Mouse (Mus musculus) lung, embryonic 15.5 days (tissue): ENCODE results near the gene Kif18b. TPM values are rescaled to one million over a fixed set of nuclear protein-coding genes. Genes with fewer than 3 reads are reported as not detected.

Source experiments
- ATAC-seq: fragments of 200-750 bp; cut with Nextera tagmentation; 2 replicates; pipeline ENCODE4 v1.8.0; 2017; ENCODE audit warnings: moderate number of reproducible peaks, borderline replicate concordance; ENCODE audit not compliant: low FRiP score, low TSS enrichment; ENCODE audit errors: extremely low read depth
- H3K27ac ChIP-seq: fragments of 300-500 bp; sonication (generic); 2 replicates; pipeline ENCODE4 v1.5.1; 2015; ENCODE audit warnings: moderate library complexity, mild to moderate bottlenecking, inconsistent platforms
- H3K27me3 ChIP-seq: fragments of 300-500 bp; sonication (generic); 2 replicates; pipeline ENCODE4 v1.6.1; 2015; ENCODE audit warnings: inconsistent platforms
- H3K36me3 ChIP-seq: fragments of 300-500 bp; sonication (generic); 2 replicates; pipeline ENCODE4 v1.6.1; 2015; ENCODE audit warnings: inconsistent platforms
- H3K4me1 ChIP-seq: fragments of 300-500 bp; sonication (generic); 2 replicates; pipeline ENCODE4 v1.6.1; 2015; ENCODE audit warnings: inconsistent platforms
- H3K4me2 ChIP-seq: fragments of 300-500 bp; sonication (generic); 2 replicates; pipeline ENCODE4 v1.6.1; 2015; ENCODE audit warnings: inconsistent platforms, mild to moderate bottlenecking, moderate library complexity
- H3K4me3 ChIP-seq: fragments of 300-500 bp; sonication (generic); 2 replicates; pipeline ENCODE4 v1.5.1; 2015; ENCODE audit warnings: mild to moderate bottlenecking, inconsistent platforms
- H3K9ac ChIP-seq: fragments of 300-500 bp; sonication (generic); 2 replicates; pipeline ENCODE4 v1.6.1; 2015; ENCODE audit warnings: inconsistent platforms
- H3K9me3 ChIP-seq: fragments of 300-500 bp; sonication (generic); 2 replicates; pipeline ENCODE4 v1.6.1; 2016; ENCODE audit warnings: inconsistent platforms
- WGBS: fragments of 180-500 bp; shearing (Covaris S2); methylation state at CpG from one replicate; pipeline ENCODE4 v1.1.7; 2015; 5-methylcytosine and 5-hydroxymethylcytosine counted together
- polyA plus RNA-seq: library from polyadenylated mRNA; unstranded; fragments of >200 nt; fragmentation: Nextera tagmentation; extraction: Ambion mirVana; gene quantifications from 2 replicates; pipeline ENCODE4 v1.2.1, GENCODE M21; 2015

Kif18b gene
- polyA plus RNA-seq, 1 experiment from 2014 or later: 15.2 TPM

GRCm38 (mm10) chr11:102874801-102875334, 50.1 kb downstream of the Kif18b start:
- Histone ChIP-seq H3K9me3 (no peaks in the 10 kb centered on the region), H3K36me3 (peaks cover 60% of the 10 kb centered on the region), H3K4me2 (no peak overlapping the region), H3K4me1 (peaks cover 7% of the 10 kb centered on the region), H3K27ac (no peak overlapping the region), H3K9ac (no peak overlapping the region), H3K4me3 (no peak overlapping the region), H3K27me3 (no peaks in the 10 kb centered on the region)
- no peak for ATAC-seq
- 89% methylated on average over 7 of the region's 7 CpGs for WGBS

GRCm38 (mm10) chr11:102864272-102864671, 60.7 kb downstream of the Kif18b start:
- Histone ChIP-seq H3K9me3 (no peaks in the 10 kb centered on the region), H3K9ac (no peak overlapping the region), H3K4me3 (no peak overlapping the region), H3K4me1 (no peaks in the 10 kb centered on the region), H3K4me2 (no peak overlapping the region), H3K36me3 (peaks cover 76% of the 10 kb centered on the region), H3K27ac (no peak overlapping the region), H3K27me3 (no peaks in the 10 kb centered on the region)
- WGBS: 28% methylated on average over 4 of the region's 4 CpGs
- no peak for ATAC-seq

DNA sequence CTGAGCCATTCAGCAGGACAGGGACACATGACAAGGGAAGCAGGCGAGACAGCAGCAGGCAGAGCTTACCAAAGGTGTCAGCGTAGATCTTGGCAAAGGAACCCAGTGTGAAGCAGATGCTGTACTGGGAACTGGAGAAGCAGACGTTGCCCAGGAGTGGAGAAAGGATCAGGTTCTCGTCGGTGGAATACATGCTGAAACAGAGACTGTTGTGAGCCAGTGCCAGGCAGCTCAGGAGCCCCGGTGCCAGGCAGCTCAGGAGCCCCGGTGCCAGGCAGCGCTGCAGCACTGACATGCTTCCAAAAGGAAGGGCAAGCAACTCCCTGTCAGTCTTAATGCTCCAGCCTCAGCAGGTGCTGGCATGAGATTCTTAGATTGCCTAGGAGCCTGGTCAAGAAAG, 65.0 kb downstream of the Kif18b start:
- Histone ChIP-seq H3K36me3 (peaks cover 74% of the 10 kb centered on the region), H3K27ac (no peak overlapping the region), H3K27me3 (no peaks in the 10 kb centered on the region), H3K9me3 (no peaks in the 10 kb centered on the region), H3K9ac (no peak overlapping the region), H3K4me1 (no peaks in the 10 kb centered on the region), H3K4me3 (no peak overlapping the region), H3K4me2 (no peak overlapping the region)
- WGBS: 90% methylated on average over 8 of the region's 8 CpGs
- ATAC-seq: no peak

DNA sequence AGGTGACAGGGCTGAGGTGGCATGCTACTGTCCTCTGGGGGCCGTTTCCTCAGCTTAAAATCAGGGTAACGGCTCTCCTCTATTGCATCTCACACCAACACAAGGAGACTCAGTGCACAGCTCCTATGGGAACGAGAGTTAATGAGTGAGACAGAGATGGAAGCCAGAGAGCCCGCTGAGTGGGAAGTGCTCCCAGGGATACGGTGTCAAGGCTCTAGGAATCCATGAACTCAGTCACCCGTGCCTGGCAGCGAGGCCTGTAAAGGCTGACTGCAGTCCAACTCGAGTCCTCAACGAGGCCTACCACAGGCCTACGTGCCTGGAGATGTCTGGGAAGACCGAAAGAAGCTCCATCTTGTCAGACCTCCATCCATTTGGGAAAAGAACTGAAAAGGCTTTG, 66.0 kb downstream of the Kif18b start:
- 96% methylated on average over 11 of the region's 11 CpGs for WGBS
- Histone ChIP-seq H3K27me3 (no peaks in the 10 kb centered on the region), H3K4me2 (no peak overlapping the region), H3K36me3 (peaks cover 81% of the 10 kb centered on the region), H3K9me3 (no peaks in the 10 kb centered on the region), H3K4me1 (no peaks in the 10 kb centered on the region), H3K27ac (no peak overlapping the region), H3K9ac (no peak overlapping the region), H3K4me3 (no peak overlapping the region)
- ATAC-seq: no peak

DNA sequence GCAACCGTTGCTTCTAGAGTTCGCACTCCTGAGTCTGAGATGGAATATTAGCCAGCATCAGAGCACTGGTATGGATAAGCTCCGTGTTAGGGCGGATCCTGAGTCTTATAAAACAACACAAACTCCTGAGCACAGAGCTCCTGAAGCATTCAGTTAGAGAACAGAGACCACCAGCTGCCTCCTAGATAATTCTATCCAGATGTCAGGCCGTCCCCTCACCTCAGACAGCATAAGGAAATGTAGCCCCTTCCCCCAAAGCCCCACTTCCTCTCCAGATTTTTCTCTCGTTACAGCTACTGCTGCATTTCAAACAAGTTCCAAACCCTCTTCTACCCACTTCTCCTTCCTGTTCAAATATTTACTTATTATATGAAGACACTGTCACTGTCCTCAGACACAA, 69.0 kb downstream of the Kif18b start:
- H3K27me3 ChIP-seq: no peaks in the 10 kb centered on the region
- no peaks in the 10 kb centered on the region for H3K4me1 ChIP-seq
- ATAC-seq: no peak
- H3K4me2 ChIP-seq: no peak overlapping the region
- H3K4me3 ChIP-seq: no peak overlapping the region
- no peaks in the 10 kb centered on the region for H3K9me3 ChIP-seq
- WGBS: 72% methylated on average over 6 of the region's 6 CpGs
- H3K36me3 ChIP-seq: peaks cover 80% of the 10 kb centered on the region
- H3K27ac ChIP-seq: no peak overlapping the region
- H3K9ac ChIP-seq: no peak overlapping the region

Other genes starting within 250 kb of the Kif18b start
- gene Ccdc43, start 227.3 kb downstream of the Kif18b start, polyA plus RNA-seq: 47.6 and 49.0 TPM in 2 replicates
- gene Adam11, start 163.7 kb downstream of the Kif18b start, polyA plus RNA-seq: 6.1 and 6.3 TPM in 2 replicates
- gene Gjc1, start 105.4 kb downstream of the Kif18b start, polyA plus RNA-seq: 71.5 and 76.5 TPM in 2 replicates
- gene Higd1b, start 89.3 kb downstream of the Kif18b start, polyA plus RNA-seq: 24.1 and 30.0 TPM in 2 replicates
- gene Eftud2, start 44.1 kb downstream of the Kif18b start, polyA plus RNA-seq: 207 and 208 TPM in 2 replicates
- 2.7 and 3.2 TPM in 2 replicates for gene Ccdc103, start 43.9 kb downstream of the Kif18b start, polyA plus RNA-seq
- gene Fam187a, start 40.0 kb downstream of the Kif18b start, polyA plus RNA-seq: not detected in 2 replicates
- gene Gfap, start 24.2 kb downstream of the Kif18b start, polyA plus RNA-seq: 0.25 and 0.37 TPM in 2 replicates
- 1.4 and 1.8 TPM in 2 replicates for gene C1ql1, start 21.6 kb upstream of the Kif18b start, polyA plus RNA-seq
- 56.8 and 59.9 TPM in 2 replicates for gene Nmt1, start 103.1 kb upstream of the Kif18b start, polyA plus RNA-seq
- 147 and 150 TPM in 2 replicates for gene Dcakd, start 103.2 kb upstream of the Kif18b start, polyA plus RNA-seq
- gene Plcd3, start 176.5 kb upstream of the Kif18b start, polyA plus RNA-seq: 2.5 and 3.6 TPM in 2 replicates
- gene Acbd4, start 176.6 kb upstream of the Kif18b start, polyA plus RNA-seq: 15.7 and 18.3 TPM in 2 replicates
- 4.4 and 4.5 TPM in 2 replicates for gene Hexim1, start 191.1 kb upstream of the Kif18b start, polyA plus RNA-seq
- 8.3 and 9.6 TPM in 2 replicates for gene Hexim2, start 207.3 kb upstream of the Kif18b start, polyA plus RNA-seq
- gene Fmnl1, start 246.0 kb upstream of the Kif18b start, polyA plus RNA-seq: 2.7 and 3.7 TPM in 2 replicates